8 mouse cellular contexts compared by ENCODE assay signal in the genomic region with DNA sequence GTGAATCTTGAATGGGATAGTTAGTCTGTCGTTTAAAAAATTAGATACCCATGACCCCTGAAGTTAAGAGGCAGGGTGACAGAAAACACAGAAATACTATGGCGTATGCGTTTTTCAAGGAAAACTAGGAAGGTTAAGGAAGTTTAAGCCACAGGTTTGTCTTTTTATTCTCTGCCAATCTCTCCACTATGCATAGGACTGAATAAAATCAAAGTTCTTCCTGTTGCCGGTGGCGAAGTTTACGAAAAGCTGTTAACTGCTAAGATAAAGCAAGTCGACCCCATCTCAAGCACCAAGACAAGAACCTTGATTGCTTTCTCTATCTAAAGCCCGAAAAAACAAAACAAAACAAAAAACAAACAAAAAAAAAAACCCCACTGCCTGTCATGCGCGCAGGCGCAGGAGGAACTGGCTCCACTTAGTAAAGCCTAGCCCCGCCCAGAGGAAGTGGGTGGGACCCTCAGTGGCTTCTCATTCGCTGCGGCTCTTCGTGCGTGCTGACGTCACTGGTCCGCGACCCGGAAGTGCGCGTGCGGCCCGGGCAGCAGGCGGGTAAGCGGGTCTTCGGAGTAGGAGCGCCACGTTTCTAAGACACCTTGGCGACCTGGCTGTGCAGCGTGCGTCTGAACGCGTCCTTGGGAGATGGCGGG. TPM values are rescaled to one million over a fixed set of nuclear protein-coding genes. Genes with fewer than 3 reads are reported as not detected.
DNase-seq lines count a peak whose midpoint lies in the region; ATAC-seq and TF ChIP-seq lines count a peak whose summit lies in the region.

A gene (plus strand): TSS at position 481 of the 650 bp plus-strand sequence.

- peak within 1 kb of the TSS; percentile 98 for H3K4me2 ChIP-seq in heart, embryonic 12.5 days
- peak within 1 kb of the TSS; percentile 82 for H3K4me2 ChIP-seq in kidney, postnatal 0 days (ENCODE audit: low read length)
- H3K4me2 ChIP-seq in liver, embryonic 11.5 days = peak within 1 kb of the TSS; percentile 80
- H3K4me2 ChIP-seq in stomach, embryonic 14.5 days (replicated peaks; ENCODE audit: low read depth, low read length) = peak within 1 kb of the TSS; percentile 80

- TF ChIP-seq CTCF in kidney, postnatal 0 days (IDR thresholded peaks at IDR 0.05; ENCODE audit: low read depth) = no peak

- peaks cover 16% of the 10 kb centered on the region for H3K36me3 ChIP-seq in heart, embryonic 12.5 days
- H3K36me3 ChIP-seq in kidney, postnatal 0 days (ENCODE audit: insufficient read depth, low read length) = 0 out of 2 replicates have a peak, but pooled peaks cover 7% of the 10 kb centered on the region
- peaks cover 3% of the 10 kb centered on the region; the same call in 1 of the 2 replicates for H3K36me3 ChIP-seq in liver, embryonic 11.5 days (ENCODE audit: control insufficient read depth, insufficient read depth, low read length)
- peaks cover 13% of the 10 kb centered on the region for H3K36me3 ChIP-seq in stomach, embryonic 14.5 days (ENCODE audit: control insufficient read depth, insufficient read depth, low read length)

- H3K27me3 ChIP-seq in heart, embryonic 12.5 days (replicated peaks) = no peaks in the 10 kb centered on the region
- no peaks in the 10 kb centered on the region for H3K27me3 ChIP-seq in kidney, postnatal 0 days (ENCODE audit: insufficient read depth, low read length)
- no peaks in the 10 kb centered on the region for H3K27me3 ChIP-seq in liver, embryonic 11.5 days (replicated peaks; ENCODE audit: control insufficient read depth, insufficient read depth, low read length)
- no peaks in the 10 kb centered on the region for H3K27me3 ChIP-seq in stomach, embryonic 14.5 days (ENCODE audit: control insufficient read depth, insufficient read depth, low read length)

- H3K9ac ChIP-seq in heart, embryonic 12.5 days = peak within 1 kb of the TSS; percentile 75
- peak within 1 kb of the TSS; percentile 78 for H3K9ac ChIP-seq in kidney, postnatal 0 days (ENCODE audit: low read depth, low read length)
- peak within 1 kb of the TSS; percentile 73 for H3K9ac ChIP-seq in liver, embryonic 11.5 days (ENCODE audit: low read depth, low read length)
- H3K9ac ChIP-seq in stomach, embryonic 14.5 days (replicated peaks; ENCODE audit: low read depth, low read length) = peak within 1 kb of the TSS; percentile 71

- H3K4me3 ChIP-seq in heart, embryonic 12.5 days = peak within 1 kb of the TSS; percentile 80
- peak within 1 kb of the TSS; percentile 87 for H3K4me3 ChIP-seq in kidney, postnatal 0 days (replicated peaks; ENCODE audit: low read depth, low read length)
- H3K4me3 ChIP-seq in liver, embryonic 11.5 days (ENCODE audit: low read depth, low read length) = peak within 1 kb of the TSS; percentile 77
- H3K4me3 ChIP-seq in stomach, embryonic 14.5 days (ENCODE audit: low read depth, low read length) = peak within 1 kb of the TSS; percentile 82

- H3K27ac ChIP-seq in heart, embryonic 12.5 days (ENCODE audit: poor library complexity, severe bottlenecking) = no peak within 1 kb of the TSS
- peak within 1 kb of the TSS; percentile 75 for H3K27ac ChIP-seq in kidney, postnatal 0 days
- peak within 1 kb of the TSS; percentile 16; the same call in 1 of the 2 replicates for H3K27ac ChIP-seq in liver, embryonic 11.5 days (ENCODE audit: low read depth, low read length)
- H3K27ac ChIP-seq in stomach, embryonic 14.5 days (ENCODE audit: low read length) = peak within 1 kb of the TSS; percentile 48; the same call in 1 of the 2 replicates

- DNase-seq in CD4-positive helper T cell, adult 2 months (ENCODE audit: low read depth, low spot score) = peak; percentile 99
- DNase-seq in brain, embryonic 18.5 days (ENCODE audit: low read depth, low spot score) = peak; percentile 92
- DNase-seq in kidney, postnatal 0 days (ENCODE audit: low spot score) = peak; percentile 98
- DNase-seq in liver, embryonic 11.5 days (ENCODE audit: low spot score) = peak; percentile 95
- peak; percentile 99 for DNase-seq in naive thymus-derived CD4-positive, alpha-beta T cell, adult 2 months (ENCODE audit: low read depth)

- no peaks in the 10 kb centered on the region for H3K9me3 ChIP-seq in heart, embryonic 12.5 days (replicated peaks)
- no peaks in the 10 kb centered on the region for H3K9me3 ChIP-seq in kidney, postnatal 0 days (replicated peaks; ENCODE audit: low read length)
- H3K9me3 ChIP-seq in liver, embryonic 11.5 days (ENCODE audit: control insufficient read depth, low read length) = no peaks in the 10 kb centered on the region
- H3K9me3 ChIP-seq in stomach, embryonic 14.5 days (ENCODE audit: control insufficient read depth, low read depth, low read length) = no peaks in the 10 kb centered on the region

- H3K4me1 ChIP-seq in heart, embryonic 12.5 days (replicated peaks) = peaks cover 10% of the 10 kb centered on the region
- no peaks in the 10 kb centered on the region for H3K4me1 ChIP-seq in kidney, postnatal 0 days (replicated peaks; ENCODE audit: insufficient read depth, low read length)
- peaks cover 8% of the 10 kb centered on the region for H3K4me1 ChIP-seq in liver, embryonic 11.5 days (replicated peaks; ENCODE audit: control insufficient read depth, insufficient read depth, low read length)
- 0 out of 2 replicates have a peak, but pooled peaks cover 5% of the 10 kb centered on the region for H3K4me1 ChIP-seq in stomach, embryonic 14.5 days (ENCODE audit: control insufficient read depth, insufficient read depth, low read length)

- WGBS in heart, embryonic 12.5 days = 8% methylated on average over 35 of the region's 35 CpGs
- WGBS in kidney, postnatal 0 days = 7% methylated on average over 35 of the region's 35 CpGs
- WGBS in liver, embryonic 11.5 days = 5% methylated on average over 34 of the region's 35 CpGs
- WGBS in stomach, embryonic 14.5 days = 8% methylated on average over 35 of the region's 35 CpGs

- peak; percentile 100 for ATAC-seq in erythroid progenitor cell, adult 5-6 weeks (replicated peaks; ENCODE audit: low FRiP score, poor library complexity, severe bottlenecking)
- peak; percentile 100 for ATAC-seq in heart, embryonic 12.5 days (ENCODE audit: insufficient number of reproducible peaks, low FRiP score)
- peak; percentile 100 for ATAC-seq in kidney, postnatal 0 days (replicated peaks; ENCODE audit: low FRiP score, low read depth)
- peak; percentile 99 for ATAC-seq in liver, embryonic 11.5 days (replicated peaks; ENCODE audit: low FRiP score)
- ATAC-seq in stomach, embryonic 14.5 days (ENCODE audit: insufficient number of reproducible peaks, insufficient read depth, low FRiP score, low read depth) = peak; percentile 100

RNA-seq across cellular contexts. Expression of the gene that starts here (rescaled TPM):
- 13.7 and 18.4 TPM in 2 replicates for total RNA-seq in erythroid progenitor cell, adult 5-6 weeks (2015; ENCODE audit: low replicate concordance)
- total RNA-seq in erythroid progenitor cell, adult 5-6 weeks (2017; ENCODE audit: low replicate concordance) = 34.0 and 39.9 TPM in 2 replicates
- polyA plus RNA-seq in heart, embryonic 12.5 days (2016; fragmentation: Nextera tagmentation; extraction: Ambion mirVana) = 48.8 and 50.8 TPM in 2 replicates
- 60.6 and 62.2 TPM in 2 replicates for polyA plus RNA-seq in kidney, postnatal 0 days (2015; fragmentation: Nextera tagmentation; extraction: Ambion mirVana)
- polyA plus RNA-seq in liver, embryonic 11.5 days (2014; fragmentation: Nextera tagmentation; extraction: Ambion mirVana) = 82.3 and 94.4 TPM in 2 replicates
- polyA plus RNA-seq in stomach, embryonic 14.5 days (2014; fragmentation: Nextera tagmentation; extraction: Ambion mirVana) = 59.8 and 64.3 TPM in 2 replicates
